Mouse (Mus musculus) C2C12 (cell line): Measurements from ENCODE around the gene Rhox2e. TPM values are rescaled to one million over a fixed set of nuclear protein-coding genes. Genes with fewer than 3 reads are reported as not detected.
"Not testable (repeated sequence)": the region's sequence is repeated elsewhere in the genome, so short reads cannot be mapped to it uniquely, and the experiment has no call there.

Source experiments
- H3K27me3 ChIP-seq: one replicate; pipeline ENCODE4 v1.6.1; 2011; ENCODE audit not compliant: control insufficient read depth, insufficient read depth, insufficient read length
- H3K36me3 ChIP-seq: one replicate; pipeline ENCODE4 v1.6.1; 2011; ENCODE audit not compliant: control insufficient read depth, insufficient read depth
- H3K4me3 ChIP-seq: one replicate; pipeline ENCODE4 v1.5.1; 2011; ENCODE audit warnings: mild to moderate bottlenecking, control low read depth; ENCODE audit not compliant: poor library complexity, insufficient read depth, severe bottlenecking
- H3K79me2 ChIP-seq: one replicate; pipeline ENCODE4 v1.6.1; 2011; ENCODE audit not compliant: control insufficient read depth, insufficient read depth
- H3K79me3 ChIP-seq: one replicate; pipeline ENCODE4 v1.6.1; 2011; ENCODE audit warnings: low read depth, control low read depth
- H3ac ChIP-seq: one replicate; pipeline ENCODE3; 2011; ENCODE audit warnings: low read depth; ENCODE audit not compliant: control insufficient read depth, insufficient read length
- long read RNA-seq, 2 experiments: library from polyadenylated mRNA; unstranded; transcript quantifications; one replicate each; pipeline ENCODE4 v2.0.0; 2019 to 2020
- polyA plus RNA-seq: library from polyadenylated mRNA; unstranded; fragments of >200 nt; fragmentation: generic; extraction: Trizol; gene quantifications from one replicate; pipeline ENCODE4 v1.2.1, GENCODE M21; 2012; ENCODE audit warnings: missing spikeins

Rhox2e gene
- polyA plus RNA-seq = not detected
- long read RNA-seq, experiment 1 = 0 reads
- long read RNA-seq, experiment 2 = 0 reads

- not testable (repeated sequence) for H3ac ChIP-seq, H3K4me3 ChIP-seq
Observed at GRCm38 (mm10) chrX:37530152-37530551, at the start of gene Rhox2e. TSS of gene Rhox2e (plus strand) at chrX:37530452.

GRCm38 (mm10) chrX:37514059-37514458 is 16.2 kb upstream of the Rhox2e start, which contains the start of gene Rhox4d:
TSS of gene Rhox4d (plus strand) at chrX:37514359.
- not testable (repeated sequence) for H3K79me3 ChIP-seq, H3K27me3 ChIP-seq, H3K36me3 ChIP-seq, H3ac ChIP-seq, H3K4me3 ChIP-seq, H3K79me2 ChIP-seq

More at GRCm38 (mm10) chrX:37530152-37530551, at the start of gene Rhox2e:
- not testable (repeated sequence) for H3K36me3 ChIP-seq, H3K79me3 ChIP-seq, H3K79me2 ChIP-seq, H3K27me3 ChIP-seq

GRCm38 (mm10) chrX:37541719-37542118 is 11.5 kb downstream of the Rhox2e start, which contains the start of gene Rhox3e:
TSS of gene Rhox3e (plus strand) at chrX:37542019.
- H3K36me3 ChIP-seq, H3K79me3 ChIP-seq, H3K4me3 ChIP-seq, H3K27me3 ChIP-seq, H3K79me2 ChIP-seq, H3ac ChIP-seq: not testable (repeated sequence)

- H3ac ChIP-seq, H3K4me3 ChIP-seq, H3K79me2 ChIP-seq, H3K36me3 ChIP-seq, H3K79me3 ChIP-seq, H3K27me3 ChIP-seq: not testable (repeated sequence)
Observed at GRCm38 (mm10) chrX:37557112-37557511, 26.9 kb downstream of the Rhox2e start, which contains the start of gene Rhox4e. TSS of gene Rhox4e (plus strand) at chrX:37557412.

GRCm38 (mm10) chrX:37571105-37571504 is 40.9 kb downstream of the Rhox2e start, which contains the start of gene Rhox2f:
TSS of gene Rhox2f (plus strand) at chrX:37571405.
- not testable (repeated sequence) for H3K4me3 ChIP-seq

GRCm38 (mm10) chrX:37572638-37573037 is 42.4 kb downstream of the Rhox2e start:
- H3K36me3 ChIP-seq, H3ac ChIP-seq, H3K27me3 ChIP-seq, H3K79me3 ChIP-seq, H3K79me2 ChIP-seq, H3K4me3 ChIP-seq: not testable (repeated sequence)

More at GRCm38 (mm10) chrX:37571105-37571504, 40.9 kb downstream of the Rhox2e start, which contains the start of gene Rhox2f:
- H3K79me2 ChIP-seq, H3K27me3 ChIP-seq, H3K36me3 ChIP-seq, H3ac ChIP-seq, H3K79me3 ChIP-seq: not testable (repeated sequence)

GRCm38 (mm10) chrX:37580692-37581091 is 50.4 kb downstream of the Rhox2e start, which contains the start of gene Rhox3f:
TSS of gene Rhox3f (plus strand) at chrX:37580992.
- not testable (repeated sequence) for H3ac ChIP-seq, H3K4me3 ChIP-seq, H3K79me3 ChIP-seq, H3K36me3 ChIP-seq, H3K27me3 ChIP-seq, H3K79me2 ChIP-seq

Other genes starting within 250 kb of the Rhox2e start
- gene Rhox3a2, start 150.4 kb upstream of the Rhox2e start, polyA plus RNA-seq = not detected
- not detected for gene Rhox4a2, start 139.6 kb upstream of the Rhox2e start, polyA plus RNA-seq
- not detected for gene Rhox2b, start 118.4 kb upstream of the Rhox2e start, polyA plus RNA-seq
- not detected for gene Rhox4b, start 98.0 kb upstream of the Rhox2e start, polyA plus RNA-seq
- gene Rhox2c, start 76.8 kb upstream of the Rhox2e start, polyA plus RNA-seq = not detected
- gene Rhox3c, start 71.9 kb upstream of the Rhox2e start, polyA plus RNA-seq = not detected
- gene Rhox4c, start 50.1 kb upstream of the Rhox2e start, polyA plus RNA-seq = not detected
- not detected for gene Rhox2d, start 37.0 kb upstream of the Rhox2e start, polyA plus RNA-seq
- gene Rhox4d, start 16.1 kb upstream of the Rhox2e start, polyA plus RNA-seq = not detected
- not detected for gene Rhox3e, start 11.6 kb downstream of the Rhox2e start, polyA plus RNA-seq
- gene Rhox4e, start 27.0 kb downstream of the Rhox2e start, polyA plus RNA-seq = not detected
- not detected for gene Rhox2f, start 41.0 kb downstream of the Rhox2e start, polyA plus RNA-seq
- gene Rhox3f, start 50.5 kb downstream of the Rhox2e start, polyA plus RNA-seq = not detected
- gene Rhox4f, start 77.3 kb downstream of the Rhox2e start, polyA plus RNA-seq = not detected
- gene Rhox3g, start 98.2 kb downstream of the Rhox2e start, polyA plus RNA-seq = not detected
- not detected for gene Rhox2g, start 113.0 kb downstream of the Rhox2e start, polyA plus RNA-seq
- gene Rhox4g, start 120.9 kb downstream of the Rhox2e start, polyA plus RNA-seq = not detected
- gene Rhox3h, start 138.3 kb downstream of the Rhox2e start, polyA plus RNA-seq = not detected
- 0.06 TPM for gene Rhox2h, start 142.8 kb downstream of the Rhox2e start, polyA plus RNA-seq